Mouse (Mus musculus) lung, postnatal 36 days (tissue): Measurements from ENCODE around the gene Akap6.

Source experiments
- DNase-seq: peaks from one replicate; pipeline ENCODE4 v3.0.0; 2022; ENCODE audit warnings: mixed read lengths

Akap6 gene

GRCm38 (mm10) chr12:52918939-52919338, 219.8 kb downstream of the Akap6 start:
- peak; percentile 6 for DNase-seq

- no peak for DNase-seq
Measured at GRCm38 (mm10) chr12:52922510-52922909, 223.3 kb downstream of the Akap6 start.

- DNase-seq: no peak
Measured at GRCm38 (mm10) chr12:52925448-52925847, 226.3 kb downstream of the Akap6 start.

- no peak for DNase-seq
Measured at GRCm38 (mm10) chr12:52933832-52934231, 234.6 kb downstream of the Akap6 start.

GRCm38 (mm10) chr12:52934989-52935388, 235.8 kb downstream of the Akap6 start:
- no peak for DNase-seq

- DNase-seq: no peak
Measured at GRCm38 (mm10) chr12:52938786-52939185, 239.6 kb downstream of the Akap6 start.

GRCm38 (mm10) chr12:52939324-52939946, 240.3 kb downstream of the Akap6 start:
- DNase-seq: no peak

- DNase-seq: no peak
Measured at GRCm38 (mm10) chr12:52941941-52942340, 242.8 kb downstream of the Akap6 start.

- DNase-seq: no peak
Measured at GRCm38 (mm10) chr12:52944274-52944673, 245.1 kb downstream of the Akap6 start.

GRCm38 (mm10) chr12:52944949-52945348, 245.8 kb downstream of the Akap6 start:
- no peak for DNase-seq

GRCm38 (mm10) chr12:52950660-52951059, 251.5 kb downstream of the Akap6 start:
- no peak for DNase-seq

- no peak for DNase-seq
Measured at GRCm38 (mm10) chr12:52957587-52957986, 258.4 kb downstream of the Akap6 start.

GRCm38 (mm10) chr12:52957994-52958393, 258.8 kb downstream of the Akap6 start:
- DNase-seq: no peak

GRCm38 (mm10) chr12:52991745-52992144, 292.6 kb downstream of the Akap6 start:
- DNase-seq: no peak

GRCm38 (mm10) chr12:53012336-53012735, 313.2 kb downstream of the Akap6 start:
- no peak for DNase-seq

GRCm38 (mm10) chr12:53014539-53014938, 315.4 kb downstream of the Akap6 start:
- DNase-seq: no peak

- DNase-seq: no peak
Measured at GRCm38 (mm10) chr12:53024575-53025246, 325.5 kb downstream of the Akap6 start.

- no peak for DNase-seq
Measured at GRCm38 (mm10) chr12:53027308-53027707, 328.1 kb downstream of the Akap6 start.

- no peak for DNase-seq
Measured at GRCm38 (mm10) chr12:53028926-53029325, 329.7 kb downstream of the Akap6 start.

GRCm38 (mm10) chr12:53029910-53030309, 330.7 kb downstream of the Akap6 start:
- no peak for DNase-seq

- no peak for DNase-seq
Measured at GRCm38 (mm10) chr12:53032762-53033161, 333.6 kb downstream of the Akap6 start.

GRCm38 (mm10) chr12:53033404-53033913, 334.3 kb downstream of the Akap6 start:
- peak; percentile 16 for DNase-seq

GRCm38 (mm10) chr12:53040634-53041033, 341.5 kb downstream of the Akap6 start:
- no peak for DNase-seq

- peak; percentile 13 for DNase-seq
Measured at GRCm38 (mm10) chr12:53042739-53043138, 343.6 kb downstream of the Akap6 start.
